Mouse (Mus musculus) lung, postnatal 0 days (tissue): ENCODE data around the gene Osbp. TPM values are rescaled to one million over a fixed set of nuclear protein-coding genes. Genes with fewer than 3 reads are reported as not detected.

Experiments
- ATAC-seq: fragments of 200-750 bp; cut with Nextera tagmentation; 2 replicates; pipeline ENCODE4 v1.8.0; 2017; ENCODE audit warnings: moderate library complexity
- DNase-seq: peaks from one replicate; pipeline ENCODE4 v3.0.0-alpha.2; 2016; ENCODE audit warnings: low spot score
- H3K27ac ChIP-seq: fragments of 300-500 bp; sonication (generic); 2 replicates; pipeline ENCODE4 v1.5.1; 2014; ENCODE audit warnings: antibody characterized with exemption, mild to moderate bottlenecking, low read length, mixed read lengths
- H3K27me3 ChIP-seq: fragments of 300-500 bp; sonication (generic); replicated peaks from 2 replicates; pipeline ENCODE4 v1.6.1; 2014; ENCODE audit warnings: low read length, mixed read lengths; ENCODE audit not compliant: insufficient read depth
- H3K36me3 ChIP-seq: fragments of 300-500 bp; sonication (generic); 2 replicates; pipeline ENCODE4 v1.6.1; 2014; ENCODE audit warnings: low read length, mixed read lengths; ENCODE audit not compliant: insufficient read depth
- H3K4me1 ChIP-seq: fragments of 300-500 bp; sonication (generic); 2 replicates; pipeline ENCODE4 v1.6.1; 2014; ENCODE audit warnings: antibody characterized with exemption, low read depth, low read length, mixed read lengths; ENCODE audit not compliant: insufficient read depth
- H3K4me2 ChIP-seq: fragments of 300-500 bp; sonication (generic); replicated peaks from 2 replicates; pipeline ENCODE4 v1.6.1; 2014; ENCODE audit warnings: low read depth, mild to moderate bottlenecking, low read length, moderate library complexity, mixed read lengths
- H3K4me3 ChIP-seq: fragments of 300-500 bp; sonication (generic); 2 replicates; pipeline ENCODE4 v1.5.1; 2014; ENCODE audit warnings: low read depth, low read length
- H3K9ac ChIP-seq: fragments of 300-500 bp; sonication (generic); replicated peaks from 2 replicates; pipeline ENCODE4 v1.6.1; 2014; ENCODE audit warnings: low read depth, mild to moderate bottlenecking
- H3K9me3 ChIP-seq: fragments of 300-500 bp; sonication (generic); 2 replicates; pipeline ENCODE4 v1.6.1; 2016; ENCODE audit warnings: low read length, mixed read lengths
- CTCF ChIP-seq: IDR thresholded peaks from 2 replicates; pipeline ENCODE4 v1.5.1; 2016; ENCODE audit warnings: antibody characterized with exemption, mild to moderate bottlenecking
- EP300 ChIP-seq: IDR thresholded peaks from 2 replicates; pipeline ENCODE4 v1.6.1; 2016; ENCODE audit warnings: antibody characterized with exemption, mild to moderate bottlenecking, control low read depth
- WGBS: fragments of 180-500 bp; shearing (Covaris S2); extraction: QIAGEN DNeasy Blood & Tissue Kit; methylation state at CpG from one replicate; pipeline ENCODE4 v1.1.7; 2014; 5-methylcytosine and 5-hydroxymethylcytosine counted together
- polyA plus RNA-seq: library from polyadenylated mRNA; unstranded; fragments of >200 nt; fragmentation: Nextera tagmentation; extraction: Ambion mirVana; gene quantifications from 2 replicates; pipeline ENCODE4 v1.2.1, GENCODE M21; 2015

Osbp gene
- polyA plus RNA-seq, 1 experiment from 2014 or later, result 4.6 TPM

- Histone ChIP-seq H3K36me3 (peaks cover 27% of the 10 kb centered on the region), H3K9ac (no peak overlapping the region)
Observed at GRCm38 (mm10) chr19:11994703-11995431, 29.1 kb downstream of the Osbp start.

GRCm38 (mm10) chr19:11995722-11996448, 30.1 kb downstream of the Osbp start:
- TF ChIP-seq CTCF, result no peak
- TF ChIP-seq EP300, result no peak
- WGBS, result 67% methylated on average over 2 of the region's 2 CpGs
- DNase-seq (no peak), ATAC-seq (no peak)
- peaks cover 17% of the 10 kb centered on the region for H3K36me3 ChIP-seq
- no peaks in the 10 kb centered on the region for H3K27me3 ChIP-seq
- H3K4me2 ChIP-seq, result no peak overlapping the region
- no peak overlapping the region for H3K4me3 ChIP-seq
- no peaks in the 10 kb centered on the region for H3K4me1 ChIP-seq
- H3K9ac ChIP-seq, result no peak overlapping the region
- H3K27ac ChIP-seq, result no peak overlapping the region
- H3K9me3 ChIP-seq, result no peaks in the 10 kb centered on the region

More at GRCm38 (mm10) chr19:11994703-11995431, 29.1 kb downstream of the Osbp start:
- H3K27me3 ChIP-seq, result no peaks in the 10 kb centered on the region
- H3K4me1 ChIP-seq, result no peaks in the 10 kb centered on the region
- no peak overlapping the region for H3K4me3 ChIP-seq
- 89% methylated on average over 6 of the region's 6 CpGs for WGBS
- ATAC-seq (no peak), DNase-seq (no peak)
- no peak overlapping the region for H3K4me2 ChIP-seq
- no peaks in the 10 kb centered on the region for H3K9me3 ChIP-seq
- TF ChIP-seq CTCF (no peak), EP300 (no peak)
- no peak overlapping the region for H3K27ac ChIP-seq

GRCm38 (mm10) chr19:12001686-12002085, 35.9 kb downstream of the Osbp start:
- H3K4me2 ChIP-seq, result no peak overlapping the region
- H3K27me3 ChIP-seq, result no peaks in the 10 kb centered on the region
- TF ChIP-seq EP300, result no peak

GRCm38 (mm10) chr19:12002125-12002524, 36.4 kb downstream of the Osbp start:
- ATAC-seq (peak; percentile 22), DNase-seq (peak; percentile 69)
- TF ChIP-seq EP300 (no peak), CTCF (no peak)

More at GRCm38 (mm10) chr19:12001686-12002085, 35.9 kb downstream of the Osbp start:
- DNase-seq (no peak), ATAC-seq (no peak)
- Histone ChIP-seq H3K4me1 (no peaks in the 10 kb centered on the region), H3K9me3 (no peaks in the 10 kb centered on the region), H3K36me3 (no peaks in the 10 kb centered on the region), H3K4me3 (no peak overlapping the region), H3K9ac (no peak overlapping the region), H3K27ac (no peak overlapping the region)
- 26% methylated on average over 3 of the region's 3 CpGs for WGBS

GRCm38 (mm10) chr19:12002791-12003190, 37.0 kb downstream of the Osbp start:
- Histone ChIP-seq H3K27me3 (no peaks in the 10 kb centered on the region), H3K4me2 (peak overlapping the region; percentile 12; the same call in 1 of the 2 replicates), H3K4me1 (peaks cover 4% of the 10 kb centered on the region; the same call in 1 of the 2 replicates), H3K36me3 (no peaks in the 10 kb centered on the region), H3K4me3 (no peak overlapping the region), H3K27ac (no peak overlapping the region), H3K9ac (no peak overlapping the region), H3K9me3 (no peaks in the 10 kb centered on the region)
- no peak for DNase-seq
- 48% methylated on average over 14 of the region's 14 CpGs for WGBS
- ATAC-seq, result no peak
- no peak for TF ChIP-seq CTCF
- no peak for TF ChIP-seq EP300

More at GRCm38 (mm10) chr19:12002125-12002524, 36.4 kb downstream of the Osbp start:
- no peak overlapping the region for H3K9ac ChIP-seq
- H3K4me2 ChIP-seq, result no peak overlapping the region; the same call in 1 of the 2 replicates
- H3K9me3 ChIP-seq, result no peaks in the 10 kb centered on the region
- H3K4me3 ChIP-seq, result no peak overlapping the region
- no peaks in the 10 kb centered on the region for H3K36me3 ChIP-seq
- no peak overlapping the region for H3K27ac ChIP-seq
- 3% methylated on average over 11 of the region's 11 CpGs for WGBS
- no peaks in the 10 kb centered on the region for H3K27me3 ChIP-seq
- no peaks in the 10 kb centered on the region for H3K4me1 ChIP-seq

GRCm38 (mm10) chr19:12003568-12003967, 37.8 kb downstream of the Osbp start:
- 59% methylated on average over 2 of the region's 2 CpGs for WGBS
- no peak overlapping the region for H3K27ac ChIP-seq
- H3K9ac ChIP-seq, result no peak overlapping the region
- ATAC-seq, result no peak
- no peaks in the 10 kb centered on the region for H3K9me3 ChIP-seq
- H3K4me1 ChIP-seq, result peaks cover 4% of the 10 kb centered on the region; the same call in 1 of the 2 replicates
- H3K36me3 ChIP-seq, result no peaks in the 10 kb centered on the region
- no peak overlapping the region for H3K4me2 ChIP-seq
- no peaks in the 10 kb centered on the region for H3K27me3 ChIP-seq
- TF ChIP-seq CTCF, result no peak
- 0 out of 2 replicates have a peak, but pooled peaks have one; percentile 29 for TF ChIP-seq EP300
- H3K4me3 ChIP-seq, result no peak overlapping the region
- peak; percentile 23 for DNase-seq
